Mouse (Mus musculus) limb, embryonic 13.5 days (tissue): ENCODE measurements around the gene Nup214. TPM values are rescaled to one million over a fixed set of nuclear protein-coding genes. Genes with fewer than 3 reads are reported as not detected.

Experiments
- ATAC-seq: fragments of 200-750 bp; cut with Nextera tagmentation; 2 replicates; pipeline ENCODE4 v1.8.0; 2017; ENCODE audit warnings: low read depth, moderate number of reproducible peaks, moderate TSS enrichment; ENCODE audit not compliant: low FRiP score
- H3K27ac ChIP-seq: fragments of 300-500 bp; sonication (generic); 2 replicates; pipeline ENCODE4 v1.5.1; 2015; ENCODE audit warnings: inconsistent platforms, mild to moderate bottlenecking, moderate library complexity
- H3K27me3 ChIP-seq: fragments of 300-500 bp; sonication (generic); 2 replicates; pipeline ENCODE4 v1.6.1; 2015; ENCODE audit warnings: mild to moderate bottlenecking, inconsistent platforms
- H3K36me3 ChIP-seq: fragments of 300-500 bp; sonication (generic); 2 replicates; pipeline ENCODE4 v1.6.1; 2015; ENCODE audit warnings: inconsistent platforms, mild to moderate bottlenecking, moderate library complexity
- H3K4me1 ChIP-seq: fragments of 300-500 bp; sonication (generic); 2 replicates; pipeline ENCODE4 v1.6.1; 2015; ENCODE audit warnings: inconsistent platforms
- H3K4me2 ChIP-seq: fragments of 300-500 bp; sonication (generic); replicated peaks from 2 replicates; pipeline ENCODE4 v1.6.1; 2015; ENCODE audit warnings: inconsistent platforms, mild to moderate bottlenecking, moderate library complexity
- H3K4me3 ChIP-seq: fragments of 300-500 bp; sonication (generic); 2 replicates; pipeline ENCODE4 v1.5.1; 2015; ENCODE audit warnings: moderate library complexity, mild to moderate bottlenecking, inconsistent platforms
- H3K9ac ChIP-seq: fragments of 300-500 bp; sonication (generic); 2 replicates; pipeline ENCODE4 v1.6.1; 2015; ENCODE audit warnings: mild to moderate bottlenecking, inconsistent platforms
- H3K9me3 ChIP-seq: fragments of 300-500 bp; sonication (generic); 2 replicates; pipeline ENCODE4 v1.6.1; 2016; ENCODE audit warnings: inconsistent platforms
- WGBS: fragments of 180-500 bp; shearing (Covaris S2); methylation state at CpG from one replicate; pipeline ENCODE4 v1.1.7; 2015; 5-methylcytosine and 5-hydroxymethylcytosine counted together
- polyA plus RNA-seq: library from polyadenylated mRNA; unstranded; fragments of >200 nt; fragmentation: Nextera tagmentation; extraction: Ambion mirVana; gene quantifications from 2 replicates; pipeline ENCODE4 v1.2.1, GENCODE M21; 2015

The Nup214 gene
- polyA plus RNA-seq, 1 experiment from 2014 or later, result 114 TPM

DNA sequence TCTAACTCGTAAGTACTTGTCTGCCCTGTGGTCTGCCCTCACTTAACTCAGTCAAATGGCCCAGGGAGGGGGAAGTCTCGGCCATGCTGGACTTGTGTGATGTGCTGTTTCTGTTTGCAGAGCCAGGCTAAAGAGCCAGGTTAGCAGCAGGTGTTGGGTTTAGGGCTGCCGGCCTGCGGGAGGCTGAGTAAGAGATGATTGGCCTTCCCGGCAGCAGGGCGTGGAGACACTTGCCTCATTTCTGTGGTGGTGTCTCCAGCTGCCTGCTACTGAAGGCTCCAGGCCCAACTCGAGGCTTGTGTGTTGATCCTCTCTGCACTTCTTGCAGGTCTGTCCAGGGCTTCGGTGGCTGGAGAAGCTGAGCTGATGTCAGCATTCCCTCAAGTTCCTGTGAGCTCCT lies 77.6 kb downstream of the Nup214 start:
- no peak for ATAC-seq
- Histone ChIP-seq H3K27me3 (no peaks in the 10 kb centered on the region), H3K4me3 (no peak overlapping the region), H3K9me3 (no peaks in the 10 kb centered on the region), H3K4me1 (no peaks in the 10 kb centered on the region), H3K36me3 (peaks cover 63% of the 10 kb centered on the region), H3K9ac (no peak overlapping the region), H3K4me2 (no peak overlapping the region), H3K27ac (no peak overlapping the region)
- 74% methylated on average over 8 of the region's 8 CpGs for WGBS

DNA sequence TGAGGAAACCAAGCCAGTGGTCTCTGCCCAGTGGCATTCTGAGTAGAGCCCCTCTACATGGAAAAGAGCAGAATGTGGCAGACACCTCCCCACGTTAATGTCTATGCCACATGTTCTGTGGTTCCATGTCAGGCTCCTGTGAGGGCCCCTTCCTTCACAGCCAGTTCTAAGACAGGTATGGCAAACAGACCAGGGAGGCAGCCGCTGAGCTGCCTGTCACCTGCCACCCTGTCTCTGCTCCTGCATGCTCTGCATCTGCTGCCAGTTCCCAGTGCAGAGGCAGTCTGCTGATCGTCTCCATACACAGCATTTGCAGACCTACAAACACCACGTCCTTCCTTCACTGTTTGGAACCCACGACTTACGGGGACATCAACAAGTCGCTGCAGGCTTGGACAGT lies 78.2 kb downstream of the Nup214 start:
- Histone ChIP-seq H3K4me3 (no peak overlapping the region), H3K27me3 (no peaks in the 10 kb centered on the region), H3K4me2 (no peak overlapping the region), H3K9ac (no peak overlapping the region), H3K27ac (no peak overlapping the region), H3K9me3 (no peaks in the 10 kb centered on the region), H3K36me3 (peaks cover 57% of the 10 kb centered on the region), H3K4me1 (no peaks in the 10 kb centered on the region)
- ATAC-seq, result no peak
- 91% methylated on average over 7 of the region's 7 CpGs for WGBS

DNA sequence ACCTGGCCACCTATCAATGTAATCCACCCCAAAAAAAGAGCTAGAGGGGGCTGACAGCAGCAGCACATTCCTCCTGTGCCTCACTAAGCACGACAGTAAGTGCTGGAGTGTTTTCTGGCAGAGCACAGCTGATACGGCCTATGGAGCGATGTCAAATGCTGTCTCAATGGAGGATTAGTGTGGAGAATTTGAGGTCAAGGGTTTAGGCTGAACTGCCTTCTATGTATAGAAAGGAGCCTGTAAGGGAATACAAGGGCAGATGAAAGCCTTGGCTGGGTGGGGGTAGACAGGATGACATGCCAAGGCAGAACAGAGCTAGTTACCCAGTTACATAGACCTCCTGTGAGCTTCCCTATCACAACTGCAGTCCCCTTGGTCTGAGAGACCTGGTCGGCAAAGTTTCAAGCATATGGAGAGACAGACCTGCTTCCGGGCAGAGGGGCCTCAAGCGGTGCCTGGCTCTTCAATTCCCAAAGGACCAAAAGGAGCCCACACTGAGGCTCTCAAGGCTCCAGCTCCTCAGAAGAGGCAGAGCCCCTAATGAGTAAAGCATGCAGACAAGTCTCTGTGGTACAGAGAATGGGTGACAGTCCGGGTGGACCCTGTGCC lies 81.2 kb downstream of the Nup214 start:
- Histone ChIP-seq H3K4me2 (no peak overlapping the region), H3K4me3 (no peak overlapping the region), H3K27ac (no peak overlapping the region), H3K9ac (no peak overlapping the region), H3K27me3 (no peaks in the 10 kb centered on the region), H3K36me3 (peaks cover 26% of the 10 kb centered on the region), H3K4me1 (peaks cover 3% of the 10 kb centered on the region; the same call in 1 of the 2 replicates), H3K9me3 (no peaks in the 10 kb centered on the region)
- ATAC-seq, result peak; percentile 54
- WGBS, result 68% methylated on average over 7 of the region's 7 CpGs

DNA sequence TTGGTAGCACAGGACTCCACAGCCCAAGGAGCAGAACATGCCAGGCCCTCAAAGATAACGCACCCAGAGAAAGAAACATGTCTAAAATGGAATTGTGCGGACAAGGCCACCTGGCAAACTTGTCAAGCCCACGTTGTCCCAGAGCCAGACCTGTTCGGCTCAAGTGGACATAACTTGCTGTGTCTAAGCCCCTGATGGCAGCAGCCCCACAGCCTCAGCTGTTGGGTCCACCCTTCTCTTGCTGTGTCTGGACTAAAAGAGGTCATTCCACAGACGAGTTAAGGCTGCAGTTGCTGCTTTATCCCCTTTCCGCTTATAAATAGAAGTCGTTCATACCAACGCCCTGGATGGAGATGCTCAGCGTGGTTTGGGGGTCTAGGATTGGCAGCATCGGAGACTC lies 82.3 kb downstream of the Nup214 start:
- H3K27me3 ChIP-seq, result no peaks in the 10 kb centered on the region
- no peak overlapping the region for H3K9ac ChIP-seq
- H3K9me3 ChIP-seq, result no peaks in the 10 kb centered on the region
- no peak overlapping the region for H3K27ac ChIP-seq
- H3K4me2 ChIP-seq, result no peak overlapping the region
- peaks cover 17% of the 10 kb centered on the region for H3K36me3 ChIP-seq
- ATAC-seq, result peak; percentile 52; the same call in 1 of the 2 replicates
- H3K4me1 ChIP-seq, result peaks cover 4% of the 10 kb centered on the region; the same call in 1 of the 2 replicates
- no peak overlapping the region for H3K4me3 ChIP-seq
- WGBS, result 85% methylated on average over 10 of the region's 10 CpGs

DNA sequence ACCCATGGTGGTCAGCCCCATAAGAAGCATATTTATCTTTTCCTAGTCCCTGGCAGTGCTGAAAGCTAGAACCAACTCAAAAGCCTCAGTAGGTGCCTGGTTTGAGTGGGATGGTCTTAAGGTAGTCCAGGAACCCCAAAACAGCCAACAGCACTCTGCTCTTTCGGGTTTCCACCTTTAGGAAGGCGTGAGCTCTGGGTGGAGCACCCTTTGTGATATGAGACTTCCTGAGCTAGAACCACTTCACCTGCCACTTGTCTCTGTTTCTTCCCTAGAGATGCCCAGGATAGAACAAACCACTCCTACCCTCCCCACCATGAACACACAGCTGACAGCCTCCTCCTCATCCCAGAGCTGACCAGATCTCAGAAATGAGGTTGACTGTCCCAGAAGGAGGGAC lies 83.1 kb downstream of the Nup214 start:
- peaks cover 8% of the 10 kb centered on the region for H3K36me3 ChIP-seq
- H3K4me2 ChIP-seq, result no peak overlapping the region
- no peak overlapping the region; the same call in 1 of the 2 replicates for H3K27ac ChIP-seq
- H3K27me3 ChIP-seq, result no peaks in the 10 kb centered on the region
- H3K4me1 ChIP-seq, result peaks cover 4% of the 10 kb centered on the region; the same call in 1 of the 2 replicates
- H3K4me3 ChIP-seq, result no peak overlapping the region
- H3K9me3 ChIP-seq, result no peaks in the 10 kb centered on the region
- H3K9ac ChIP-seq, result no peak overlapping the region
- 82% methylated on average over 2 of the region's 2 CpGs for WGBS
- ATAC-seq, result no peak

DNA sequence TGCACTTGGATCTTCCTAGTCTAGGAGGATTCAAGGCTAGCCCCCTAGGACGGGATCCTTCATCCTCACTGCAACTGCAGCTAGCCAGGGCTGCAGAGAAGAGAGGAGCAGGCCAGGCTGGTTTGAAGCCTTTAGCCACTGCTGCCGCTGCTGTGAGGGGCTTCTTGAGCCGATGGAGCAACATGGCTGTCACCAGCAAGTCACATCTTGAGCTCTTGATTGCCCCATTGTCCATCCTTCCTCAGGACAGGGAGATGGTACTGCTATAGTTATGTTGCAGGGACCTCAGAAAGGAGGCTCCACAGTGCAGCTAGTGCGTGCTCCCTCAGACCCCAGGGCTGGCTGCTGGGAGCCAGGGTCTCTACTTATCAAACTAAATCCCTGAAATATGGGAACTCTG lies 83.6 kb downstream of the Nup214 start:
- H3K36me3 ChIP-seq, result peaks cover 4% of the 10 kb centered on the region; the same call in 1 of the 2 replicates
- H3K27me3 ChIP-seq, result no peaks in the 10 kb centered on the region
- ATAC-seq, result no peak
- no peak overlapping the region; the same call in 1 of the 2 replicates for H3K27ac ChIP-seq
- peaks cover 4% of the 10 kb centered on the region; the same call in 1 of the 2 replicates for H3K4me1 ChIP-seq
- H3K4me3 ChIP-seq, result no peak overlapping the region
- no peaks in the 10 kb centered on the region for H3K9me3 ChIP-seq
- WGBS, result 78% methylated on average over 4 of the region's 4 CpGs
- H3K4me2 ChIP-seq, result no peak overlapping the region
- H3K9ac ChIP-seq, result no peak overlapping the region

DNA sequence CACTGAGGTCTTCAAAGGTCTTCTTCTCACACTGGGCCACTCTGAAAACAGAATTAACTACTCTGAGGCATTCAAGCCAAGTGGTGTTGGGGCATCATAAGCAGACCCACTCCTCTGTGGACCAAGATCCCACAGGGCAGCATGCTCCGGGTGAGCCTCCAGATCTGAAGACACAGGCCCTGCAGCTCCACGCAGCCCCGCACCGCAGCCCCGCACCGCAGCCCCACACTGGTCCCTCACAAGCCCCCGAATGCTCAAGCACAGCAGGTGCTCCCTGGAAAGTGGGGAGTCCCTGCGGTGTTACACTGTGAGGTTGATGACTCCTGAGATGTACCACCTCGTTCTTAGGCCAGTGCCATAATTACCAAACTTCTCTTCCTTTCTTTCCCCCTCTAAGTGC lies 84.0 kb downstream of the Nup214 start:
- H3K4me3 ChIP-seq, result no peak overlapping the region
- H3K4me1 ChIP-seq, result peaks cover 4% of the 10 kb centered on the region; the same call in 1 of the 2 replicates
- H3K4me2 ChIP-seq, result no peak overlapping the region
- WGBS, result 74% methylated on average over 9 of the region's 9 CpGs
- no peak overlapping the region for H3K9ac ChIP-seq
- H3K27me3 ChIP-seq, result no peaks in the 10 kb centered on the region
- peaks cover 4% of the 10 kb centered on the region; the same call in 1 of the 2 replicates for H3K36me3 ChIP-seq
- no peaks in the 10 kb centered on the region for H3K9me3 ChIP-seq
- H3K27ac ChIP-seq, result no peak overlapping the region; the same call in 1 of the 2 replicates
- ATAC-seq, result no peak

DNA sequence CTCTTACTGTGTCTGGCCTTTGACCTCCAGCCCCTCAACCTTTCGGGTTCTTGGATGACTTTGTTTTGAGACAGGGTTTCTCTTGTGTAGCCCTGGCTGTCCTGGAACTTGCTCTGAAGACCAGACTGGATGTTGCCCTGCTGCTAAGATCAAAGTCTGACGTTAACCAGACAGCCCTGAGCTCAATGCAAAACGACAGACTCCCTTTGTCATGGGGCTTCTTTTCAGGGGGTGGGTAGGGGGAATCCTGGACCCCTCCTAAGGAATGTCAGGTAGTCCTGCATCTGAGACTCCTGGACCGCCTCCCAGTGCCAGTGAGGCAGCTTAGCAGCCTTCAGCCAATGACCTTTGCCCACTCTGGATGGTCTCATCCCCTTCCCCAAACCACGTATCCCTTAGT lies 84.5 kb downstream of the Nup214 start:
- no peak overlapping the region for H3K4me3 ChIP-seq
- no peaks in the 10 kb centered on the region for H3K9me3 ChIP-seq
- H3K9ac ChIP-seq, result no peak overlapping the region
- H3K4me1 ChIP-seq, result peaks cover 4% of the 10 kb centered on the region; the same call in 1 of the 2 replicates
- ATAC-seq, result no peak
- WGBS, result 34% methylated on average over 5 of the region's 5 CpGs
- peaks cover under 1% of the 10 kb centered on the region; the same call in 1 of the 2 replicates for H3K36me3 ChIP-seq
- no peak overlapping the region for H3K4me2 ChIP-seq
- H3K27ac ChIP-seq, result no peak overlapping the region
- H3K27me3 ChIP-seq, result no peaks in the 10 kb centered on the region

DNA sequence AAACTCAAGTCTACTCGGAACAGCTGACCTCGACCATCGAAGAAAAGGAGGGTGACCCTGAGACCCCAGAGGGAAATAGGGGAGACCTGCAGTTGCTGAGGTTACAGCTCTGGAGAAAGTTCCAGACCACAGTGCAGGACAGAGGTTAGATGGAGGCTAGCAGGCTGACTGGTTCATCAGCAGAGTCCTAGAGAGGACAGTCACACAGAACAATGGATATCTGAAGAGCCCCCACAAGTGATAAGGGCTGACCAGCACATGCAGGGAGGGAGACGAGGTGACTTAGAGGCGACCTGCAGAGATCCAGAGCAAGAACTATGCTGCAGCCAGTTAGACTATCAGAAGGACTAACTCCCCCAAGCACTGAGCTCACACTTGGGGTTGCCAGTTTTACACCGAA lies 85.4 kb downstream of the Nup214 start:
- Histone ChIP-seq H3K36me3 (no peaks in the 10 kb centered on the region), H3K4me1 (peaks cover 4% of the 10 kb centered on the region; the same call in 1 of the 2 replicates), H3K4me2 (no peak overlapping the region), H3K27ac (no peak overlapping the region), H3K27me3 (no peaks in the 10 kb centered on the region), H3K9ac (no peak overlapping the region), H3K9me3 (no peaks in the 10 kb centered on the region), H3K4me3 (no peak overlapping the region)
- WGBS, result 72% methylated on average over 6 of the region's 6 CpGs
- ATAC-seq, result no peak

DNA sequence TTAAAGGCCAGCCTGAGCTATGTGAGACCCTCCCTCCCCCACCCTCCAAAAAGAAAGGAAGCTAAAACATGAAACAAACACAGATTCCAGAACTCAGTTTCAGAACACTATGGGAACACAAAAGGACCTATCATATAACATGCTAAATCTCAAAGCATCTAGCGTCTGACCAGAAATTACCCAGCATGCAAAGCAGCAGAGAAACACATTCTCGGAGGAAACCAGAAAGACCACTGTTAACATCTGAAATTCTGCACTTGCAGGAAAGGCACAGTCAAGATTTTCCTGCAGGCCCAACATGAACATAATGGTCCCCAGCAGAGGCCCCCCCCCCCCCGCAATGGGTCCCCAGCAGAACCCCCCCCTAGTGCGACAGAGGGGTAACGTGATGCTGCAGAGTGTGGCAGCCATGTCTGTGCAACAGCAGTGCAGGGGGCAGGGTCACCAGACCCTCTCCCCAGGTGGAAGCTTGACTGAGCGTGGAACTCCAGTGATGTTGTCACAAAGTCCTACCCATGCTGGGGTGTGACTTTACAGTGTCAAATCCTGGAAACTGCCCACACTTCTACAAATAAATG lies 86.1 kb downstream of the Nup214 start:
- Histone ChIP-seq H3K9me3 (no peaks in the 10 kb centered on the region), H3K27ac (no peak overlapping the region), H3K27me3 (no peaks in the 10 kb centered on the region), H3K4me1 (peaks cover 8% of the 10 kb centered on the region), H3K9ac (no peak overlapping the region), H3K36me3 (no peaks in the 10 kb centered on the region), H3K4me2 (no peak overlapping the region), H3K4me3 (no peak overlapping the region)
- WGBS, result 48% methylated on average over 6 of the region's 6 CpGs
- no peak for ATAC-seq

DNA sequence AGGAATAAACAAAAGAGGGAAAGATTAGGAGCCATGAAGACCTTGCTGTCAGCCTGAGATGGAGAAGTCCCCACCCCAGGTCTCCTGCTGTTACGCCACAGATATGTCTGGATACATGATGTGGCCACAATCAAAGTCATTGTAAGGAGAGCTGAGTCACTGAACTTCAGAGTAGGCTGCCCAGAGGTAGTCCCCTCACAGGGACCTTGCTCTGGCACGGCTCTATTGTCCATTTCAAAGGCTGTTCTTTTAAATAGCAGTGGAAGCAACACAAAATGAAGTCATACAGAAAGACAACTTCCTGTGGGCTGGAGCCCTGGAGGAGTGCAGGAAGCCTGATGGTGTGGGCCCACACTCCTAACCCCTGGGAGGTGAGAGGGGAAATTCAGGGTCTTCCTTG lies 87.0 kb downstream of the Nup214 start:
- Histone ChIP-seq H3K4me1 (peaks cover 8% of the 10 kb centered on the region), H3K27me3 (no peaks in the 10 kb centered on the region), H3K4me3 (no peak overlapping the region), H3K4me2 (no peak overlapping the region), H3K27ac (no peak overlapping the region), H3K9me3 (no peaks in the 10 kb centered on the region), H3K9ac (no peak overlapping the region), H3K36me3 (no peaks in the 10 kb centered on the region)
- 72% methylated on average over 2 of the region's 2 CpGs for whole genome bisulfite sequencing
- ATAC-seq, result no peak

DNA sequence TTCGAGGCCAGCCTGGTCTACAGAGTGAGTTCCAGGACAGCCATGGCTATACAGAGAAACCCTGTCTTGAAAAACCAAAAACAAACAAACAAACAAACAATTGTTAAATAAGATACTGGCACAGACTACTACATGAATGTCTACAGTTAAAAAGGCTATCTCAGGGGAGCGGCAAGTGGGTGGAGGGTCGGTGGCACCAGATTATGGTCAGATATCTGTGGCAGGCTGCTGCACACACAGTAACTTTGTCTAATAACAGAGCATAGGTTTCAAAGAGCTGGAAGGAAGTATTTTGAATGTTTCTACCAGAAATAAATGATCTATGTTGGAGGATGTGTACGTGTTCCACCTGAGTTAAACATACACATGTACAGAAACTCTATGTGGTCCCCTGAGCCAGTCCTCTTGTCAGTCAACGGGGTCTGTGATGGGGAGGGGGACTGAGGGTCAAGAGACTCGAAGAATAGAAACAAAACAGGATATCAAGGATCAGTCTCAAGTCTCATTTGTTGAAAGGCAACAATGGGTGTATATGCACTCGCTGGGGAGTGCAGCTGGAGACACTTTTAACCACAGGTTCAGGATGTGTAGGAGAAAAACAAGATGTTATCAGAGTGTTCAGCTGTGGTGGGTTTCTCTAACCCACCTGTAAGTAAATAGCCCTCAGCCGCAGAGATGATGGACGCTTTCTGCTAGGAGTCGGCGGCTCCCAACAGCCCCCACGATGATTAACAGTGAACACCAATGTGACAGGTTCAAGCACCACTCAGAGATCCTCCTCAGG lies 87.7 kb downstream of the Nup214 start:
- no peak for ATAC-seq
- Histone ChIP-seq H3K36me3 (no peaks in the 10 kb centered on the region), H3K4me2 (no peak overlapping the region), H3K27ac (no peak overlapping the region), H3K9ac (no peak overlapping the region), H3K4me3 (no peak overlapping the region), H3K4me1 (peaks cover 8% of the 10 kb centered on the region), H3K9me3 (no peaks in the 10 kb centered on the region), H3K27me3 (no peaks in the 10 kb centered on the region)
- WGBS, result 72% methylated on average over 12 of the region's 12 CpGs
